Mouse (Mus musculus) adrenal gland, adult 18-20 months (tissue): ENCODE data around the gene Col2a1. TPM values are rescaled to one million over a fixed set of nuclear protein-coding genes. Genes with fewer than 3 reads are reported as not detected.

ENCODE experiments used
- DNase-seq, 2 experiments: peaks; one replicate each; pipeline ENCODE4 v3.0.0; 2021 to 2022; ENCODE audit warnings: low spot score in 2 of 2
- long read RNA-seq, 2 experiments: library from polyadenylated mRNA; stranded (forward); transcript quantifications; one replicate each; pipeline ENCODE4 v2.0.0; 2021
- total RNA-seq, 2 experiments: library from RNA; stranded (reverse); gene quantifications; 1 replicate in 1 of 2; 2 replicates in 1 of 2; pipeline ENCODE4 v1.2.3; 2021

Gene Col2a1
- not detected for total RNA-seq
- long read RNA-seq, experiment 1: 0 reads
- long read RNA-seq, experiment 2: 0 reads

GRCm38 (mm10) chr15:98003822-98004739 is at the start of gene Col2a1:
Gene Col2a1, minus strand, starts transcription at chr15:98004695.
- DNase-seq: no peak

DNA sequence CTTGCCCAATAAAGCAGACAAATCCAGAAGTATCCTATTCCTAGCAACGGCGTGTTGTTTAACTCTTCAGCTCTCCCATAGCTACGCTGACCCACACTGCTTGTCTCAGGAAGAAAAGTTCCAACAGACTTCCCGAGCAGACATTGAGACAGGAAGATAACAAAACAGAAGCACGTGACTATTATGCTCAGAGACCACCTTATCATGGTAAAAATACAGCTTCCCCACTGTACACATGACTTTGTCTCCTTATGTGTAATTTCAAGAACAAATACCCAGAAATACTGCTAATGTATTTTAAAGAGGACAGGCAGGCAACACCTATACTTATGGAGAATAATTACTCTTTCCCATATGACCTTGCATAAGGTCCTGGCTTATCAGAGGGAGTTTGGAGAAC is 47.2 kb upstream of the Col2a1 start:
- no peak for DNase-seq

- DNase-seq: no peak
Observed at GRCm38 (mm10) chr15:98048918-98049700, 44.6 kb upstream of the Col2a1 start.

- DNase-seq: no peak
Observed at GRCm38 (mm10) chr15:98044387-98044786, 39.9 kb upstream of the Col2a1 start.

- DNase-seq: no peak
Observed at GRCm38 (mm10) chr15:98043967-98044366, 39.5 kb upstream of the Col2a1 start.

DNA sequence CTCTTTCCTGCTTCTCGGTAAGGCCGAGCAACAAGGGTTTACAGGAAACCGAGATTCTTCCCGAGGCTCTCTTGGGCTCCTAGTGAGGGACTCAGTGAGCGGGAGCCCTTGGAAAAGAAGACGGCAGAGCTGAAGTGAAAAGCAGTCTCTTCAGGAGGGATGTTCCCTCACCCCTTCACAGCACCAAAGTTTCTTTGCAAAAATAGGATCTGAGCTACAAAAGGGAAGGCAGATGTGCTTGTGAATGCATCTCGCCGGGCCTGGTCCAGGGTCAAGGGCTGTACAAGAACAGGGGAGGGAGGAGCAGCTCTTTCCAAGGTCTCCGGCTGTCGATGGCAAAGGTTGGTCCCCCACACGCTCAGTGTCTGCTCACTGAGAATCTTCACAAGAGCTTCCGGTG is 38.0 kb upstream of the Col2a1 start:
- DNase-seq: no peak

GRCm38 (mm10) chr15:98039682-98040081 is 35.2 kb upstream of the Col2a1 start:
- no peak for DNase-seq

DNA sequence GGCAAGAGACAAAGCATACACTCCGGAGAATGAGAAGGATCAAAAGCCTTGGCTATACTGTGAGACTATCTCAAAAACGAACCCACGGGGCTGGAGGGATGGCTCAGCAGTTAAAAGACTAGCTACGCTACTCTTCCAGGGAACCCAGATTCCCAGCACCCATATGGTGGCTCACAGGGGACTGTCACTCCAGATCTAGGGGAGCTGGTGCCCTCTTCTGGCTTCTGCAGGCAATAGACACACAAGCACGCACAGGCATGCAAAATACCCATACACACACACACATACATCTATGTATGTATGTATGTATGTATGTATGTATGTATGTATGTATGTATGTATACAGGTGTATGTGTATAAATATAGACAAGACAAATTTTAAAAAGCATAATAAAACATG is 32.1 kb upstream of the Col2a1 start:
- no peak for DNase-seq

- no peak for DNase-seq
Observed at GRCm38 (mm10) chr15:98035076-98035755, 30.7 kb upstream of the Col2a1 start.

GRCm38 (mm10) chr15:98033233-98033748 is 28.8 kb upstream of the Col2a1 start:
- no peak for DNase-seq

GRCm38 (mm10) chr15:98029798-98030197 is 25.3 kb upstream of the Col2a1 start:
- no peak for DNase-seq

DNA sequence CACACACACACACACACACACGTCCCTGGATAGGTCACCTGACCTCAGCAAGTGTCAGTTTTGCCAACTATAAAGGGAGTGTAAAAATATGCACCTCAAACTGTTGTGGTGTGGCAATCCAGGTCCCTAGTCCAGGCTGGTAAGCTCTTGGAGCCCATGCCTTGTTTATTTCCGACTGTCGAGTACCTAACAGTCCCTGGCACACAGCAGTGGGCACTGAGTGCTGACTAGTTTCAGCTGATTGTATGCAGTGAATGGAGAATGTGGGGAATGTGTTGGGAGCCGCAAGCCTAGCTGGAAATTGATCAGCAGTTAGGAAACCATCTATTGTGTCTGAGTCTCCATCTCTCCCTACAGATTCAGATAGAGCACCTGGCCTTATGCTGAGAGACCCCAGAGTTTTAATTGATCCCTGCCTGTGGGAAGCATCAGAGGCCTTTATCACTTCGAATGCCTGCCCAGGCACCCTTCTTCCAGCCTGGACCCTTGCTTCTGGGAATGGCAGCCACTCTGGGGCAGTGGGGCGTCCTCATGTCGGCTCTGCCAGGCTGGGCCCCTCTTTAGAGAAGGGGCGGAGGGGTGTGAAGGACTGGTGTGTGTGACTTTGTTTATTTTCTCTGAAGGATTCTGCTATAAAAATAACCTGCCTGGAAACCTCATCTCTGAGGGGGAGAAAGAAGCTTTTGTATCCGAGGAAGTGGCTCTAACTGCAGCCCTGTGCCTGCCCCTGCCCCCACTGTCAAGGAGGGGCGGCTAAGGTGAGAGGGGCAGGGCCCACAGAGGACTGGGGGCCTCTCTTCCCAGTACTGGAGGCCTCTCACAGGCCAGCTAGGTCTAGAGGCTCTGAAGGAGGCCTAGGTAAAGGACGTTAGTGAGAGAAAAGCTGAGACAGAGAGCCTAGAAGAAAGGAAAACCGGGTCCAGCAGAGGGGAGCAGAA is 22.7 kb upstream of the Col2a1 start:
- no peak for DNase-seq

- no peak for DNase-seq
Observed at GRCm38 (mm10) chr15:98025611-98026010, 21.1 kb upstream of the Col2a1 start.

DNA sequence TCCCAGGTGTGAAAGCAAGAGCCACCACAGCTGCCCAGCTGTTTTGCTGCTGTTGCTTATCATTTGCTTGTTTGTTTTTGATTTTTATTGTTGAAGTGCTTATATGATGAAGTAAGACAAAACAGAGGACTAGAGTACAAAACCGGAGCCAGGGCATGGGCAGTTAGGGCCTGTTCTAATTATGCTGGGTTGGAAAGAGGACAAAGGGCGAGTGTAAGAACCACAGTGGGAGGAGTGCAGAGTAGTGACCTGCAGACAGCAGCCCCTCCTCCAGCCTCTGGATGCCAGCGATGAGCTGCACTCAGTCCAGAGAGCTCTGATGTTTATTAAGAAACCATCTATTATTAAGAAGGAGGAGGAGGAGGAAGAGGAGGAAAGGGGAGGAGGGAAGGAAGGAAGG is 18.6 kb upstream of the Col2a1 start:
- DNase-seq: no peak

GRCm38 (mm10) chr15:98021886-98022285 is 17.4 kb upstream of the Col2a1 start:
- DNase-seq: no peak

- DNase-seq: no peak
Observed at GRCm38 (mm10) chr15:98019047-98019446, 14.6 kb upstream of the Col2a1 start.

GRCm38 (mm10) chr15:98017925-98018324 is 13.4 kb upstream of the Col2a1 start:
- no peak for DNase-seq

GRCm38 (mm10) chr15:98012810-98013209 is 8.3 kb upstream of the Col2a1 start:
- DNase-seq: no peak

DNA sequence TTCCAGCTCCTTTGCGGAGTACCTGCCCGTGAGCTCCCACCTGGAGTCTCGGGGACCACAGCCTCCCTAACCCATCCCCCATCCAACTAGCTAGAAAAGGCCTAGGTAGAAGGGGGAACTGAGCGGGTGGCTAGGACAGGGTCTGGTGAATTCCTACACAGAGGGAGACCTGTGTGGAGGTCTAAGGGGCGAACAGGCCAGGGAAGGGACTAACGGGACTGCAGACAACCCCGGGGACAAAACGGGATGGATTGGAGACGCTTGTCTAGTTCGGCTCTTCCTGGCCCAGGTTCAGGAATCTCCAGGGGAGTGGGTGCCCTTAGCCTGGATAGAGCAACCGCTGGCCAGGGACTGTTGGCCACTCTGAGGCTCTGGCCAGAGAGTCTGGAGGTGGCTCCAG is 686 bp upstream of the Col2a1 start:
- no peak for DNase-seq

DNA sequence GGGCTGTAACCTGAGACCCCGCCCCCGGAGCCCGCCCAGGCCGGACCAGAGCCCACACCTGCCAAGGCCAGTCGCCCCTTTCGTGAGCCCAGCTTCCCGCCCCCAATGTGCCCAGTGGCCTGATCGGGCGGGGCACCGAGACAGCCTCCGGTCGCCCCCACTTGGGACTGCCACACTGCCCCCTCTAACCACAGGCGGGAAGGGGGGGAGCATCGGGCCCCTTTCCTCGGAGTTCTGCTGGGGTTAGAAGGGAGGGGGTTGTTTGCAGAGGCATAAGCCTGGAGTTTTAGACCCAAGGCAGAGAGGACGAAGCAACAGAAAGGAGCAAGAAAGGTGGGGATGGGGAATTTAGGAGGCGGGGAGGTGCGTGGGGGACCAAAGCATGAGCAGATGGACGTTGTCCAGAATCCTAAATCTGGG is 255 bp upstream of the Col2a1 start:
- no peak for DNase-seq
